Mouse (Mus musculus) liver (tissue): ENCODE measurements around the gene Rap1gap.

Source experiments
- DNase-seq: peaks from one replicate; pipeline ENCODE4 v3.0.0-alpha.2; 2020; ENCODE audit warnings: mixed read lengths

Gene Rap1gap

GRCm38 (mm10) chr4:137724212-137724611, 59.7 kb downstream of the Rap1gap start:
- DNase-seq, result peak; percentile 46

- DNase-seq, result peak; percentile 67
Measured at GRCm38 (mm10) chr4:137724766-137725165, 60.2 kb downstream of the Rap1gap start.

GRCm38 (mm10) chr4:137725541-137726145, 61.1 kb downstream of the Rap1gap start:
- no peak for DNase-seq

GRCm38 (mm10) chr4:137726739-137727505, 62.4 kb downstream of the Rap1gap start:
- DNase-seq, result no peak

- peak; percentile 87 for DNase-seq
Measured at GRCm38 (mm10) chr4:137727506-137728187, 63.1 kb downstream of the Rap1gap start.

GRCm38 (mm10) chr4:137728399-137729154, 64.1 kb downstream of the Rap1gap start:
- DNase-seq, result peak; percentile 38

- DNase-seq, result no peak
Measured at GRCm38 (mm10) chr4:137729155-137729855, 64.8 kb downstream of the Rap1gap start.

- DNase-seq, result peak; percentile 90
Measured at GRCm38 (mm10) chr4:137730134-137730533, 65.6 kb downstream of the Rap1gap start.

- no peak for DNase-seq
Measured at GRCm38 (mm10) chr4:137730757-137731156, 66.2 kb downstream of the Rap1gap start.

GRCm38 (mm10) chr4:137731891-137732290, 67.4 kb downstream of the Rap1gap start:
- no peak for DNase-seq

GRCm38 (mm10) chr4:137732361-137732760, 67.8 kb downstream of the Rap1gap start:
- no peak for DNase-seq

- no peak for DNase-seq
Measured at GRCm38 (mm10) chr4:137732962-137733361, 68.4 kb downstream of the Rap1gap start.

GRCm38 (mm10) chr4:137733459-137733858, 68.9 kb downstream of the Rap1gap start:
- DNase-seq, result no peak

GRCm38 (mm10) chr4:137736220-137736701, 71.7 kb downstream of the Rap1gap start:
- DNase-seq, result no peak

- no peak for DNase-seq
Measured at GRCm38 (mm10) chr4:137737760-137738159, 73.2 kb downstream of the Rap1gap start.

- no peak for DNase-seq
Measured at GRCm38 (mm10) chr4:137739151-137739923, 74.8 kb downstream of the Rap1gap start.

- no peak for DNase-seq
Measured at GRCm38 (mm10) chr4:137740350-137740749, 75.8 kb downstream of the Rap1gap start.

GRCm38 (mm10) chr4:137743791-137744190, 79.3 kb downstream of the Rap1gap start:
- no peak for DNase-seq

- peak; percentile 49 for DNase-seq
Measured at GRCm38 (mm10) chr4:137744433-137744918, 80.0 kb downstream of the Rap1gap start.

GRCm38 (mm10) chr4:137747091-137747490, 82.6 kb downstream of the Rap1gap start:
- no peak for DNase-seq

- no peak for DNase-seq
Measured at GRCm38 (mm10) chr4:137747590-137747989, 83.1 kb downstream of the Rap1gap start.
